Mouse (Mus musculus) lung, postnatal 10 days (tissue): ENCODE measurements around the gene 5330417H12Rik.

ENCODE experiments used
- DNase-seq: peaks from one replicate; pipeline ENCODE4 v3.0.0; 2021

Gene 5330417H12Rik

DNA sequence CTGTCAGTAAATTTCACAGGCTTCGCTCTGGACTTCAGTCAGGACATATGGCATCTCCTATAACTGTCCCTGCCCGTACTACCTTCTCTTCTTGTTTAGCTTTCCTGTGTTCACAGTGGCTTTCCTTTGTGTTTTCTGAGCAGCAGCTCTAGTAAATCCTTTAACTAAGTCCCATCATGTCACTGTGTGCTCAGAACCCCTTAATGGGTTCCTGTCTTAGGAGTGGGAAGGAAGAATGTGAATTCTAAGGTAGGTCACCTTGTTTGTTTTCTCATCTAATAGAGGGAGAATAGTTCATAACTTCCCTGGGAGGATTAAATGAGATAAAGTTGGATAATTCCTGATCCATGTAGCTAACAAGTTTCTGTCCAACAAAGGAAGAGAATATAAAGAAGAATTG is at the start of gene 5330417H12Rik:
Gene 5330417H12Rik, minus strand, starts transcription at position 101 of the 400 bp plus-strand sequence.
- DNase-seq = no peak

DNA sequence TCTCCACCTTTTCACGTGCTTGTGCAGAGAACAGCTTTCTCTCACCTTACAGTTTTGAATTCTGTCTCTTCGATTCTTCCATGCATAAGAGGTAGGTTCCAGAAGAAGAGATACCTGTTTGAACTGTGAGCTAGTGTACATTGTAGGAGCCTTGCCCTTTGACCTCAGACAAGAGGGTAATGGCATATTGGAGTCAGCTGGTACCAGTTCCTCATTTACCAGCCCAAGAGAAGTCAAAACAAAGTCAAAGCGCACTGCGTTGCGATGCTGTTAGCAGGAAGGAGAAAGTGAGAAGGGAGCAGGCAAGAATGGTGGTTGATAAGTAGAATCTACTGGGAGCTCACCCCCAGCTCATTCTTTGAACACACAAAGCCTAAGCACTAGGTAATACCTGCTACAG is 43.6 kb upstream of the 5330417H12Rik start:
- no peak for DNase-seq

DNA sequence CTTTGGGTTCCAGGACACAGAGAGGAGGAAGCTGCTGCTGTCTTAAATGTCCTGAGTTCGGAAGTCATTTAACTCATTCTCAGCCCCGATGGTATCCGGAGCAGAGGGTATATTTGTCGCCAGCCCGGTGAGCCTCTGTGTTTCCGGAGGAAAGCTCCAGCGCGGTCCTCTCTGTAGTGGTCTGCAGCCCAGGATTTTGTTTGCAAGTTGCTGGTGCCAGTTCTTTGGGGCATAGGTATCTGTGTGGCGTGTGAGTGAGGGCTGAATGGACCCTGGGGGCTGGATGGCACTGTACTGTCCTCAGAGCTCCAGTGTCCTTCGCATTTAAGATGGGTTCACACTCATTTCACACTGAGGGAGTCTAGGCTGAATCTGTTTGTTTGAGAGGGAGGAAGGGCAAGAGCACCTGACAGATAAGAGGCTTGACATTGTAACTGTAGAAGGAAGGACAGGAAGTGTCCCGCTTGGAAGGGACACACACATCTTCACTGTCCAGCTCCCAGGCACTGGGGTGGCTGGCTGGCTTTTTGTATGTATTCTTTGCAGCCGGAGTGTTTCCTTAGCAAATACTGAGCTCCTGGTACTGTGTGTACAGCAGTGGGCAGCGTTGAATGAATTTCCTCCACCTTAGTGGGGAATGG is 41.4 kb upstream of the 5330417H12Rik start:
- DNase-seq = peak; percentile 15

DNA sequence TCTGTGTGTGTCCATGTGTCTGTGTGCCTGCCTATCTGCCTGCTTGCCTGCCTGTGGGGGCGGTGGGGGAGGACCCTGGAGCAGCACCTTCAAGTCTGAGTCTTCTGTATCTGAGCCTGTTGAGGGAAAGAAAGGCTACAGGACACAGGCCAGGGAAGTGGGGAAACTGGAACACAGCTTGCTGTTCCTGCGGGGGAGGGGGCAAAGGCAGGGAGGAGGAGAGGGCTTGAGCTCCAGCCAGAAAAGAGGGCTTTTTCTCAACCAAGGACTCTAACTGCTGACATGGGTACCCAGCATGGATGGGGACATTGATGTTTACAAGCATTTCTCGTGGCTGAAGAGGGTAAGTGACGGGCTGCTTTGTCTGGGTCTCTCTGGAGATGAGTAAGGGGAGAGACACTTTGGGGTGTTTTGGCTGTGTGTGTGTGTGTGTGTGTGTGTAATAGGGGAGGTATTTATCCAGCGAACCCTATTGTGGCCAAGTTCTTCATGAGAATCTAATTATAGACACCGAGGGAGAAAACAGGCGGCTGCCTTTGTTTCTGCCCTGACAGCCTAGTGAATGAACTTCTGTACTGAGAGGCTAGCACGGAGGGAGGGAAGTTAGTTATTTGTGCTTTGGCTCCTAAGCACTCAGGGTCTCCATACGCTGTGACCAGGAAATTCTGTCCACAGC is 40.8 kb upstream of the 5330417H12Rik start:
- peak; percentile 82 for DNase-seq

DNA sequence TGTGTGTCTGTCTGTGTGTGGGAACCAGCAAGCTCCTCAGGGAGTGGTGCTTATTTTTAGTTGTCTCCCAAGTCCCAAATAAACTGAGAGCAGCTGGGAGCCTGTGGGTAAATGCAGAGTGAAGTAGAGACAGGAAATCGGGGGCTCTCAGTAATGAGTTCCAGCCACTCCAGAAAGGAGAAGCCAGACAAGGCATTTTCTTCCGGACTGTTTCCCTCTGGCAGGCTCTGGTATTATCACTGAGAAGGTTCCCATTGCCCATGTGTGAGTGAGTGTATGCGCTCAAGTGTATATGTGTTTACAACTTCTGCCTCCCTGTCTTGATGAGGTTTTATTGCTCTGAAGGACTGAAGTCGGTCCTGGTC is 40.2 kb upstream of the 5330417H12Rik start:
- peak; percentile 28 for DNase-seq

DNA sequence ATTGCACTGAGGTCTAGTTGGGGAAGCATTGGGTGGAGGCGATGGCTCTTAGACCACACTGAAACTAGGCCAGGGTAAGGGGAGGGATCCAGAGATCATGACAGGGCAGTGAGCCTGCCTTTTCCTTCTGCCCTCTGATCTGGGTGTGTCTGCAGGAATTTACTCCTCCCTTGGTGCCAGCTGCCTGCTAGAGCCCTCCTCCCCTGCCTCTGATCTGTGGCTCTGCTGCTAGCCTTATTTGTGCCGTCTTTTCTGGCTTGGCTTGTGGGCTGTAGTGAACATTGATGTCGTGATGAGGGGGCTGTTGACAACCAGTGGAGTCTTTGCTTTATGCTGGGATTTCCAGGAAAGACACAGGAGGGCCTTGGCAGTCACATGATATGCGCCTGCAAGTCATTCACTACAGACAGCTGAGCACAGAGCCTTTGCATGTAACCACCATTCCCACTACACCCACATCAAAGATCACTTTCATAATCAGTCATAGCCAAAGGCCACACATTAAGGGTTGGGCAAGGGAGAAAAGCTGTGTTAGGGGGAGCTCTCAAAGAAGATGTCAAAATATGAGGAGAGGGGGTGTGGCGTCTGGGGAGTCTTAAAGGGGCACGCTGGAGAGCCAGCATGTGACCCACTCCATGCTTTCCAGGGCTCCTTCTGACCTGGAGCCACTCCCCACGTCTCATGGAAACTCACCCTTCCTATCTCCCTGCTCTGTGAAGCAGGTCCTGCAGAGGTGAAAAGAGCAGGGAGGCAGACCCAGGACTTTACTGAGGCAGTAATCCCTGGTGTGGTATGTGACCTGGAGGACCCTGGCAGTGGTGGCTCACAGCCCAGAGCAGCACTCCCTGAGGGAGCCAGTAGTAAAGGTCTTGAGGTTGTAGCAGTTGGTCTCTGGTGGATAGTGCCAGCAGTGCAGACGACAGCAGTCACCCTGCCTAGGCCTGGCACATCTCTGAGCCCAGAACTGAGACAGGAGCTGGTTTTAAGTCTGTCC is 39.4 kb upstream of the 5330417H12Rik start:
- peak; percentile 79 for DNase-seq

DNA sequence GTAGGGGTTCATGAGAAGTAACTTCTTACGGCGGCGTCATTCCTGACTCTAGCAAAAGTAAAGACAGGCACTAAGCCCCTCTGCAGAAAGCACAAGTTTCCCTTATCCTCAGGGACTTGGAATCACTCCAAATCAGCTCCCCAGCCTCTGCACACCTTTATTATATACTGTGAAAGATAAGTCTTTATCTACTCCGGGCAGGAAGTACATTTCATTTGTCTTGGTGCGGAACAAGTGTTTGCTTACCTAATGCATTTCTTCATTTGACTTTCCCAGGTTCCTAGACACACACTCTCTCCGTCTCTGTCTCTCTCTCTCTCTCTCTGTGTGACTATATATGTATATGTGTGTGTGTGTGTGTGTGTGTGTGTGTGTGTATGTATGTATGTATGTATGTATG is 38.7 kb upstream of the 5330417H12Rik start:
- no peak for DNase-seq

DNA sequence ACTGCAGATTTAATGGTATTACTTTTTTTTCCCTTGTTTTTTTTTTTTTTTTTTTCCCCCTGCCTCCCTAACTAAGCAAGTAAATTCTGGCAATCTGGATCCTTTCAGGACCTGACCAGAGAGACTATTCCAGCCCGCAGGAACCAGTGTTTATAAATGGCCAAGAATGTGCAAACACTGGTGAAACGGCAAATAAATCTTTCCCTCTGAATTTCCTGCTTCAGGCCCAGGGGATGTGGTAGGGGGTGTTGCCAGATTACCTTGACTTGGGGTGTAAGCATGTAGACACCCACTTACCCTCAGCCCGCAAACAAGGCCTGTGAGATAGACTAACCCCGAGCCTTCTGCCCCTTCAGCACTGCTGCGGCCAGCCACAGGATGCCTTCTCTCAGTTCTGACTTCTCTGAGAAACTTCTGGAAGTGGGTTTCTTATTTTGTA is 36.9 kb upstream of the 5330417H12Rik start:
- DNase-seq = no peak

DNA sequence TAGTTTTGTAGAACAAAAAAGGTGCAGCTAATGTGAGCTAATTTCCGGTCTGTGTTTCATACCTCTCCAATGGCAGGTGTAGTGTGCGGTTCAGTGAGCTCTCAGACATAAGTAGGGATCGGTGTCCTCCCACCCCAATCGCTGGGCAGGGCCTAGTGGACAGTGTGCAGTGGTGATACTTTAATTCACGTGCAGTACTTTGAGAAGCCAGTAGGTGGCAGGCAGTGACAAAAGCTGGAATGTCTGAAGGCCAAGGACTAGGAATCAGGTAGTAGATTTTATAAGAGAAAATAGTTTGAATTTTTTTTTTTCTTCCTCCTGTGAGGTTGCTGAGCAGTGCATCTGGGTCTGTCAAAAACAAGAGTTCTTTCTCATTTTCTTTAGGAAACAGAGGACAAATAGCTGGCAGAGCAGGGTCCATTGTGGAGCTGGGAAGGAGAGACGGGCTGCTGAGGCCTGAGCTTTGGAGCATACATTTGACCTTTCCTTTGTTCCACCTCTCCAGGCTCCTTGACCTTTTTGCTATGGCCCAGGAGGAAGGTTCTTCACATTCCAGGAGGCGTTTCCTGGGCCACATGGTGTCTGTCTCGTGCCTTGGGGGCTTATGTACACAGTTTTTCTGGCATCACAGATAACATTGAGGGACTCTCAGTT is 36.4 kb upstream of the 5330417H12Rik start:
- peak; percentile 86 for DNase-seq

DNA sequence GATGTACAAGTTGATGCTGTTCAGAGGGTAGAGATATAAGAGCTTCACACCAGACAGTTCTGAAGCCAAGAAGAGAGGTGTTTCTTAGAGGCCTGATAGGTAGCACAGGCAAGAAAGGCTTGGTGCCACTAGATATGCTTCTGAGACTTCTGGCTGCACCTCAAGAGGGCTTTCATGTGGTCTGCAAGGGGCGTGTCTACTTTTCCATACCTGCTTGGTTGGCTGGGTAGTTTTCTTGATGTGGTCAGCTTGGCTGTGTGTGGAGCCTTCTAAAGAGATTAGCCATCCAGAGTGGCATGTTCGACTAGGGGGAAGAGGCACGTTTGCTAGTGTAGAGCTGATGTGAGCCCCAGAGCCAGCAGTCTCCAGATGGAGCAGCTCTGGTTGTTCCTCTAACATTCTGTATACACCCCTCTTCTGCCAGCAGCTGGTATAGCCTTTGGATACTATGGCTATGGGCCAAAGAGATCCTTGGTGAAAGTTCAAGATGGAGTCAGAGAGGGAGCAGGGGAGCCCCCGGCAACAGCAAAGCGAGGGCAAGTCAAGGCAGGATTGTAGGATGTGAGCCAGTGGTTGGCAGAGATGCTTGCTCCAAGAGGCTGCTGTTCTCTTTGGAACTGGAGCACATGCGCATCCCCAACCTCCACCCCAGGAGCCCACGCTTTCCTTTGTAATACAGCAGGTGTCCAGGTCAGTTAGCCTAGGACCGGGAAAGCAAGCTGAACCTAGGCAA is 34.4 kb upstream of the 5330417H12Rik start:
- no peak for DNase-seq

DNA sequence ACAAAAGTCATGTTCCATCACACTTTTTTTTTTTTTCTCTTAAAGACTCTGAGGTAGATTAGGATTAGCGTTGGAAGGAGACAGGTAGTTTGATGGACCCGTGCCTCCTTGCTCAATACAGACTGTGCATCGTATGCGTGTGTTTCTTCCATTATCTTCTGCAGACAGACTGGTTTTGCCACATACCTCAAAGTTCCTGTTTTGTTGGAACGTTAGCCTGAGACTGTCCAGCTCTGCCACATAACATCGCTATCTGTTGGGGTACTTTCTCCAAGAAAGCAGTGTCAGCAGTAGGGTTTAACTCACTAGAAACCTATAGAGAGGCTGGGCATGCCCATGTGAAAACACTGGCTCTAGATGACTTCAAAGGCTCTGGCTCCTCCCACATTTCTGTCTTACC is 31.5 kb upstream of the 5330417H12Rik start:
- no peak for DNase-seq

DNA sequence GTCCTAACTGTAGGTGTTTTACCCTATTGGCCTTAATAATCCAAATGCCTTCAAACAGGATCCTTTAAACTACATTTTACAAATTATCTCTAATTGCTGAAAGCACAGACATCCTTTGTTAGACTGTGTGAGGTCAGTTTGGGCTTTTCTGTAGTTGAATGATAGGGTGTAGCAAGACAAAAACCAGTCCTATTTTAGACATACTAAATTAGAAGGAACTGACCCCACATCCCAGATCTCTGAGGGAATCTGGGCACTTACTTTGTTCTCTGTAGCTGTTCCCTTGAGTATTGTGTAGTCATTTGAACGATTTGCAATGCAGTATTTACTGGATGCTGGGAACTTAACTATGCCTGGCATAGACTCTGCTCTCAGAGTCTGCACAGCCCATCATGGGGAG is 26.9 kb upstream of the 5330417H12Rik start:
- DNase-seq = no peak

DNA sequence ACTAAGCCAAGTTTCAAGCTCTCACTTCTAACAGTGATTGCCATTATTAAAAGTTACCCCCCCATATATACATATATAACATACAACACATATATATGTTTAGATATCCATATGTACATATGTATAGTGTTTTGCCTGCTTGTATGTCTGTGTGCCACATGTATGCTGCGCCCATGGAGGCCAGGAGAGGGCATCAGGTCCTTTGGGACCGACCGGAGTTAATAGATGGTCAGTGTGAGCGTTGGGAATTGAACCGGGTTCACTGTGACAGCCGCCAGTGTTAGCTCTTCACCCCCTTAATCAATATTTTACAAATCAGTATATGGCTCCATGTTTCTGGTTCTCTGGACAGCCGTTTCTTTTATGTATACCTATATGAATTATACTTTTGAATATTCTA is 25.0 kb upstream of the 5330417H12Rik start:
- no peak for DNase-seq

DNA sequence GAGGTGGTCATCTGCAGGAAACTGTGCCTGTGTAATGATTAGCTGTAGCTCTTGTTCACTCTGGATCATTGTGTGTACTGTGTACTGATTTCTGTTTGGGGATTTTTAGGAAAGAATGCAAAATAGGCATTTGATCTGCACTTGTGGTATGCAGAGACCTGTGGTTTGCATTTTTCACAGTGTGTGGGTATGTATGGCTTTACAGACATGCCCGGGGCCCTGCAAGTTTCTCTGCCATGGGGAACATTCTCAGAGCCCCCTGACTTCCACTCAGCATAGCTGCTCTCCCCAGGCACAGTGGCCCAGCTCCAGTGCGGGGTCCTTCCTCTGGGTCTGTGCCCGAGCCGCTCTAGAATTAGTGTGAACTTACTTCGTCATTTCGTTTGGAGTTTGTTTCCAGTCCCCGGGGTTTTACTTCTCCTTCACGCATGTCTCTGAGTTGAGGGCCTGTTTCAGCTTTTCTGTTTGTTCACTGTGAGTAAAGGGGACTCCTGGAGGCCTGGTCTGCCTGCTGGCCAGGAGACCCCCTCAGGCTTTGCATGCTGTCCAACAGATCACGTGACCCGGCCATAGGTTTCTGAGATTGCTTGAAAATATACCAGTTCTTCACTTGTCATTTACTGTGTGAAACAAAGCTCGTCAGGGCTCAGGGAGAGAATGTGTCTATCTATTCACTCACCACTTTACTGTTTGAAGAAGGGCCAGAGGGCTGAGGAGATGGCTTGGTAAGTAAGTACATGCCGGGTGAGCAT is 24.2 kb upstream of the 5330417H12Rik start:
- DNase-seq = no peak

DNA sequence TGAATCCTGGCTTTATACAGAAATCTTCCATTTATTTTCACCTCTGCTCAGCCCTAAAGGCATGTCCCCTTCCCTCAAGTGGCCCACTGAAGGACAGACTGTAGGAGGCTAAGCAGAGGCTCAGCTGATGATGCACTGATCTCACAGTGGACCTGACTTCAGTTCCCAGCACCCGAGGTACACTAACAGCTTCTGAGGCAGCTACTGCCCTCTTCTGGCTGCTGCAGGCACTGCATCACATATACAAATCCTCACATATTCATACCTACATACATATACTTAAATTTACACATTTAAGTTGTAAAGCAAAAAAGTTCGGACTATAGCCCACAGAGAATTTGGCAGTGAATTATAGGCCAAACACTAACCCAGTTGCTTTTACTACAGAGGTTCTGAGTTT is 20.0 kb upstream of the 5330417H12Rik start:
- DNase-seq = no peak

DNA sequence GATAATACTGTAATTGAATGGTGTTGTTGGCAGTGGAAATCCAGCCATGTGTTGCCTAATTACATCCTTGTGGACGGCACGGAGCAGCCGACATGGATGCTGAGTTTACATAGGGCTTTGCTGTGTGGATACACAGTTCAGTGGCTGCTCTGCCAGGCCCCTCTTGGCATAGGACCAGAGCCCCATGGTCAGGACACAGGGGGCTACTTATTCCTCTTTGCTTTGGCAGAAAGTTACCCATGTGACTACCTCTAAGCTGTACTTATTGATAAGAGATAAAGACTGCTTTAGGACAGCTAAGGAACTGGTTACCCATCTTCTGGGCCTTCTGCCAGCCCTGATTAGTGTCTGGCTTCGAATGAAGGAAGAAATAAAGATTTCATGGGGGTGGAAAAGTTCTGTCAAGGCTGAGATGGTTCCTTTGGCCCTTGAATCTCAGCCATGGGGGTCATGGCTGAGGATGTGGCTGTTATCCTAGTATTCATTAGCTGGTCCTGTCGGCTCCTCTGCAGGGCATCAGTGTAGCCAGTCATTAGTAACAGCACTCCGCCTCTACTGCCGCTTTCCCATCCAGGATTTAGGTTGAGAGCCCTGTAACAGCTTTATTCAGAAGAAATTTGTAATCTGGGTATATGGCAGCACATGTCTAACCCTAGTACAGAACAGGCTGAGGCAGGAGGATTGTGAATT is 17.8 kb upstream of the 5330417H12Rik start:
- no peak for DNase-seq

DNA sequence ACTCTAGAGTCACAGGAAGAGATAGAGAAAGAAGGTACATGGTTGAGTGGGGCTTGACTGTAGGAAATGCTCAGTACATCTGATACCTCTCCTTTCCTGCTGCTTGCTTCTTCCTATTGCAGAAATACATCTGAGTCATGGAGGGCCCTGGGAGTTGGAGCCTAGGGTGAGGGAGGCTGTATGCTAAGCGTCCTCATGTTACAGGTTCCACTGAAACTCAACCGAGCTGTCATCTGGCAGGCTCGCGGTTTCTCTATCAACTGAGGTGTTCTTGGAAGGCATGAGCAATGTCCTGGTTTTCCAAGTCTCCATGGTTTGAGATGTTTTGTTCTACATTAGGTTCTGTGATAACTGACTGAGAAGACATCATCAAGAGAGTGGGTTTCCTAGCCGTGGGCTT is 13.1 kb upstream of the 5330417H12Rik start:
- no peak for DNase-seq

DNA sequence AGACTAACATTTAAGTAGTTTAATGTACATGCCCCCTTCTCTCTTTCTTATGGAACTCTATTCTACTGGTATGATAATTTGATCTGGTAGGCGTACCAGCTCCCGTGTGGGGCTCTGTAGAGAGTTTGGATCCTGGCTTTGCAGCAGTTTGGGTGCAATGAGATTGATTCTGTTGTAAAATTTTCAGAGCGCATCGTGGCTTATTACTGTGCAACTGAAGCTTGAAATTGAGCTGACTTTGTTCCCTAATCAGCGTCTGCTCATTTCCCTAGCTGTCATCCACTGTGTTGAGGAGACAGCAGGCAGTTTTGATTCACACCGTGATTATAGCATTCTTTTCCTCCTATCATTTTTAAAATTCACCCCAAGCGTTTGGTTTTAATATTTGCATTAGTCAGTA is 12.4 kb upstream of the 5330417H12Rik start:
- no peak for DNase-seq

DNA sequence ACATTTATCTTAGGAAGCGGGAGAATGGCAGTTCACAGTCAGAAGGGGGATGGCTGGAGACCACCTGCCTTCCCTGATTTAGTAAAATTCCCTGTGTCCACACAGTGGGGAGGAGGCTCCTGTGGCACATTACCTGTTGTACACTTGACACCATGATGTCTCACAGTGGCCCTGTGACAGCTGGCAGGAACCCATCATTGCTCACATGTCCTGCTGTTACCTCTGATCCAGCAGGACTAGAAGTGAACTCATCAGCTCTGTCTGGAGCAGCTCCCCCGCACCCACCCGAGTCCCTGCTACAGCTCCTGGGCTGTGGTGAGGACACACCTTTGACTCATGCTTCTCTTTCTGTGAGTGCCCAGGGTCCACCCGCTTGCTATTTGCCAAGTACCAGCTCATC is 8.2 kb upstream of the 5330417H12Rik start:
- DNase-seq = no peak

DNA sequence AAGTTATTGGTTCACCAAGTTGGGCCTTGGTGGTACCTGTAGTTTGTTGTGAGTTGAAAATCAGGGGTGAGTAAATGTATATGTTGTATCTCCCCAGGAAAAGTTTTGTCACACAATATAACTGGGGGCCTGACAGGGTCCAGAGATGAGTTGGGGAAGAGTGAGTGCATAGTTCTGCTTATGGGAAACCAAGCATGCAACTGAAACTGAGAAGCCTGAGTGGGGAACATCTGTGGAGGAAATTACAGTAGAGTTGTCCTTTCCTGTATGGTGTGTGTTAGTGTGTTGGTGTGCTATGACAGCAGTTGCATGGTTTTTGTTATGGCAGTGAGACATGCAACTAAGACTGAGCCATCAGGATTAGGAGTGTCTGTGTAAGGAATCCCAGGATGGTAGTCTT is 3.4 kb upstream of the 5330417H12Rik start:
- no peak for DNase-seq

DNA sequence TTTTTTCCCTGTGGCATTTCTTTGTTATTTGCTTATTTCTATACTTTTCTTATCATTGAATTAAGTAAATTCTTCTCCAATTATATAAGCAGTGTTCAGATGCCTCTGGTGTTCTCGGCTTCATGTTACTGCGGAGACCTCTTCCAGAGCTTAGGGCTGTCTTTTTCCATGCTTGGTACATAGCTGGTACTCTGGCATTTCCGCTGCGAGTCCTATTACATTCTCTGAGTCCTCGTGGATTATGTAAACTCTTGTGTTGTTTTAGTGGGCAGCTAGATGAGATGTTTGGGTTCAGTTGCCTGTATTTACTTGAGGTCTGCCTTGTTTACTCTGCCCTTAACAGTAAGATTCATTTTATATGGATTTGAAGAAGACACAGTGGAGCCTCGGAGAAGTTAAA is 820 bp upstream of the 5330417H12Rik start:
- DNase-seq = no peak
